Mouse (Mus musculus) heart, postnatal 4 days (tissue): ENCODE results near the gene Fas. TPM values are rescaled to one million over a fixed set of nuclear protein-coding genes. Genes with fewer than 3 reads are reported as not detected.

Source experiments
- DNase-seq: peaks from one replicate; pipeline ENCODE4 v3.0.0; 2021
- total RNA-seq, 2 experiments: library from RNA; stranded (reverse); gene quantifications; 2 replicates each; pipeline ENCODE4 v1.2.3; 2021

The Fas gene
- total RNA-seq, 2 experiments from 2014 or later: 4.3 to 4.6 TPM

- peak; percentile 10 for DNase-seq
These were observed 6.1 kb upstream of the Fas start for GRCm38 (mm10) chr19:34284383-34284782.

GRCm38 (mm10) chr19:34284826-34285225, 5.6 kb upstream of the Fas start:
- no peak for DNase-seq

GRCm38 (mm10) chr19:34287221-34287620, 3.2 kb upstream of the Fas start:
- DNase-seq: no peak

- no peak for DNase-seq
These were observed 2.6 kb upstream of the Fas start for GRCm38 (mm10) chr19:34287656-34288415.

- no peak for DNase-seq
These were observed 1.8 kb upstream of the Fas start for GRCm38 (mm10) chr19:34288696-34289095.

- DNase-seq: peak; percentile 11
These were observed 441 bp downstream of the Fas start for GRCm38 (mm10) chr19:34290872-34291341.

GRCm38 (mm10) chr19:34291379-34291778, 913 bp downstream of the Fas start:
- no peak for DNase-seq

- DNase-seq: no peak
These were observed 1.5 kb downstream of the Fas start for GRCm38 (mm10) chr19:34291956-34292355.

GRCm38 (mm10) chr19:34292701-34293100, 2.2 kb downstream of the Fas start:
- no peak for DNase-seq

- DNase-seq: no peak
These were observed 3.0 kb downstream of the Fas start for GRCm38 (mm10) chr19:34293376-34293947.

- DNase-seq: no peak
These were observed 5.0 kb downstream of the Fas start for GRCm38 (mm10) chr19:34295442-34295841.

- DNase-seq: no peak
These were observed 8.1 kb downstream of the Fas start for GRCm38 (mm10) chr19:34298531-34298930.

- DNase-seq: no peak
These were observed 8.8 kb downstream of the Fas start for GRCm38 (mm10) chr19:34299229-34299628.

- no peak for DNase-seq
These were observed 10.0 kb downstream of the Fas start for GRCm38 (mm10) chr19:34300430-34300829.

- DNase-seq: no peak
These were observed 14.5 kb downstream of the Fas start for GRCm38 (mm10) chr19:34304917-34305316.

GRCm38 (mm10) chr19:34306794-34307193, 16.3 kb downstream of the Fas start:
- DNase-seq: no peak

- DNase-seq: no peak
These were observed 21.8 kb downstream of the Fas start for GRCm38 (mm10) chr19:34312151-34312728.

GRCm38 (mm10) chr19:34328051-34328450, 37.6 kb downstream of the Fas start:
- DNase-seq: no peak

- DNase-seq: peak; percentile 85
These were observed 43.8 kb downstream of the Fas start for GRCm38 (mm10) chr19:34334300-34334699.

GRCm38 (mm10) chr19:34344702-34345101, 54.2 kb downstream of the Fas start:
- no peak for DNase-seq

GRCm38 (mm10) chr19:34345616-34346267, 55.3 kb downstream of the Fas start:
- peak; percentile 25 for DNase-seq

- no peak for DNase-seq
These were observed 62.9 kb downstream of the Fas start for GRCm38 (mm10) chr19:34353291-34353805.

GRCm38 (mm10) chr19:34362639-34363038, 72.2 kb downstream of the Fas start:
- DNase-seq: no peak
